Mouse (Mus musculus) hindbrain, embryonic 16.5 days (tissue): Measurements from ENCODE around the gene Pts. TPM values are rescaled to one million over a fixed set of nuclear protein-coding genes. Genes with fewer than 3 reads are reported as not detected.
A peak's percentile ranks its signal among the peaks of the same experiment; 100 is the strongest.

ENCODE experiments used
- ATAC-seq: fragments of 200-750 bp; cut with Nextera tagmentation; 2 replicates; pipeline ENCODE4 v1.8.0; 2017; ENCODE audit warnings: moderate TSS enrichment, moderate library complexity
- H3K27ac ChIP-seq: fragments of 300-500 bp; sonication (generic); 2 replicates; pipeline ENCODE4 v1.5.1; 2014; ENCODE audit warnings: low read depth, mild to moderate bottlenecking, control low read depth, low read length, moderate library complexity
- H3K27me3 ChIP-seq: fragments of 300-500 bp; sonication (generic); replicated peaks from 2 replicates; pipeline ENCODE4 v1.6.1; 2014; ENCODE audit warnings: low read length; ENCODE audit not compliant: control insufficient read depth, insufficient read depth
- H3K36me3 ChIP-seq: fragments of 300-500 bp; sonication (generic); 2 replicates; pipeline ENCODE4 v1.6.1; 2014; ENCODE audit warnings: mild to moderate bottlenecking, low read length, moderate library complexity, mixed read lengths; ENCODE audit not compliant: control insufficient read depth, insufficient read depth
- H3K4me1 ChIP-seq: fragments of 300-500 bp; sonication (generic); 2 replicates; pipeline ENCODE4 v1.6.1; 2014; ENCODE audit warnings: low read depth, low read length; ENCODE audit not compliant: control insufficient read depth, insufficient read depth
- H3K4me2 ChIP-seq: fragments of 300-500 bp; sonication (generic); 2 replicates; pipeline ENCODE4 v1.6.1; 2014; ENCODE audit warnings: mild to moderate bottlenecking, low read length, control low read depth, moderate library complexity
- H3K4me3 ChIP-seq: fragments of 300-500 bp; sonication (generic); 2 replicates; pipeline ENCODE4 v1.5.1; 2014; ENCODE audit warnings: mild to moderate bottlenecking, low read length, control low read depth, moderate library complexity
- H3K9ac ChIP-seq: fragments of 300-500 bp; sonication (generic); 2 replicates; pipeline ENCODE4 v1.6.1; 2014; ENCODE audit warnings: low read depth, mild to moderate bottlenecking, control low read depth, low read length, moderate library complexity
- H3K9me3 ChIP-seq: fragments of 300-500 bp; sonication (generic); 2 replicates; pipeline ENCODE4 v1.6.1; 2014; ENCODE audit warnings: mild to moderate bottlenecking, low read length, moderate library complexity; ENCODE audit not compliant: control insufficient read depth
- WGBS: fragments of 180-500 bp; shearing (Covaris S2); extraction: QIAGEN DNeasy Blood & Tissue Kit; methylation state at CpG from one replicate; pipeline ENCODE4 v1.1.7; 2014; 5-methylcytosine and 5-hydroxymethylcytosine counted together
- polyA plus RNA-seq: library from polyadenylated mRNA; unstranded; fragments of >200 nt; fragmentation: Nextera tagmentation; extraction: Ambion mirVana; gene quantifications from 2 replicates; pipeline ENCODE4 v1.2.1, GENCODE M21; 2015

Gene Pts
- 95.6 and 113 TPM in 2 replicates for polyA plus RNA-seq

DNA sequence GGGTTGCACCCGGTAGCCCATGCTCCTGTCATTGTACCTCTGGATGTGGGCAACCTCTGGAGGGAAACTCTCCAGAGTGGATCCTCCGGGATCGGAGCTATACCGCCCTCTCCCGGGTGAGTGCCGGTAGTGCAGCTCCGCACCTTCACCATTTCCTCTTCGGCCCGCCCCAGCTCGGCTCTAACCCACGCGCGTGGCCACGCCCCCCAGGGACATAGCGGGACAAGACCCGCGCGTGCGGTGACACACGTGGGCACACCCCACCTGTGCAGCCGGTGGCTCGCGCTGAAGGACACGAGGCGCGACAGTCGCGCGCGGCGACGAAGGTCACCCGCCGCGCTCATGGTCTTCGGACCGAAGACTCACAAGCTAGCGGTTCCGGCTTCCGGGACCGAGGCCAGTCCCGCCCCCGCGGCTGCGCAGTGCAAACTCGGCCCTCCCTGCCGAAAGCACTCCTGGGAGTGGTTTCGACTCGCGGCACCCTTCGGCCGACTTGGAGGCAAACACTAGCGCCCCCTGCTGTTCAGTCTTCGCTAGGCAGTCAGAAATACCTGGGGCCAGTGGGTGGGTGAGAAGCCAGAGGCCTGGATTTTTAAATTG, at the start of gene Pts:
Pts (minus strand) TSS at position 432 of the 600 bp plus-strand sequence.
- peak; percentile 99 for ATAC-seq
- no peaks in the 10 kb centered on the region for H3K36me3 ChIP-seq
- H3K4me3 ChIP-seq, result peak within 1 kb of the TSS; percentile 74
- peaks cover 10% of the 10 kb centered on the region for H3K4me1 ChIP-seq
- peak within 1 kb of the TSS; percentile 79 for H3K9ac ChIP-seq
- H3K27ac ChIP-seq, result peak within 1 kb of the TSS; percentile 87
- peak within 1 kb of the TSS; percentile 66 for H3K4me2 ChIP-seq
- no peaks in the 10 kb centered on the region for H3K9me3 ChIP-seq
- 1% methylated on average over 50 of the region's 54 CpGs for WGBS
- H3K27me3 ChIP-seq, result no peaks in the 10 kb centered on the region

DNA sequence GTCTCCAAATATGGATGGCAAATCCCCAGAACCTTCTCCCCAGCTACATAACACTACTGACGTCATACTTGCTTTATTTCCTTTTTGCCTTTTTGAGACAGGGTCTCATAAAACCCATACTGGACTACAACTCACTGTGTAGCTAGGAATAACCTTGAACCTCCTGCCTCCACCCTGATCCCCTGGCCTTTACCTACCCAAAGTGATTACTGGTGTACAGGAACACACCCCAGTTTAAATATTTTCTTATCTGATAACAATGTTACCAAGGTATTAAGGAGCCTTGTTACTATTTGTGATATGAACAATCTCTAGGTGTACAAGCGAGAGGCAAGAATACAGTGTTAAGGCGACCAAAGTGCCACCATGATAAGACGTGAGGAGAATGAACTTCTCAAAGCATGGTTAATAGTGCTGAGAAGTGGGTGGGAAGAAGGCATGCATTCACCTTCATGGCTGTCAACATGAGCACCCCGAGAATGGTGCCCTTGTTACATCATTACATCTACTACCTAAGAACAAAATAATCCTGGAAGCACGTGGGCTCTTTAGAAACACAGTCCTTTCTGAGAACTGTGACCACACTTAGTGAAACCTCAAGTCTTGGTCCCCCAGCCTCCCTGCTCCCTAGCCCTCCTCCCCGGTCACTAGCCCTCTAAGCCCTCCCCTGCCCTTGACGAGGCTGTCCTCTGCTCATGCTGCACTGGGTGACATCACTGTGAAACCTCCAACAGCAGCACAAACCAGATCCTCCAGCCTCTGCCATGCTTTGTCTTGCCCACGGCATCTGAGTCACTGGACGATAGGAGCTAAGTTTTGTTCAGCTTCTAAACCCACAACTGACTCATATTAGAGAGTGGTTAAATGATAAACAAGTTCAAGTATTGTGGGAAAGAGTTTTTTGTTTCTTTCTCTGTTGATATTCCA, 41.3 kb upstream of the Pts start:
- H3K9ac ChIP-seq, result no peak overlapping the region
- H3K4me2 ChIP-seq, result no peak overlapping the region
- 83% methylated on average over 10 of the region's 10 CpGs for WGBS
- no peaks in the 10 kb centered on the region for H3K4me1 ChIP-seq
- ATAC-seq, result no peak
- H3K27me3 ChIP-seq, result no peaks in the 10 kb centered on the region
- no peaks in the 10 kb centered on the region for H3K9me3 ChIP-seq
- H3K36me3 ChIP-seq, result no peaks in the 10 kb centered on the region
- no peak overlapping the region for H3K27ac ChIP-seq
- no peak overlapping the region for H3K4me3 ChIP-seq

DNA sequence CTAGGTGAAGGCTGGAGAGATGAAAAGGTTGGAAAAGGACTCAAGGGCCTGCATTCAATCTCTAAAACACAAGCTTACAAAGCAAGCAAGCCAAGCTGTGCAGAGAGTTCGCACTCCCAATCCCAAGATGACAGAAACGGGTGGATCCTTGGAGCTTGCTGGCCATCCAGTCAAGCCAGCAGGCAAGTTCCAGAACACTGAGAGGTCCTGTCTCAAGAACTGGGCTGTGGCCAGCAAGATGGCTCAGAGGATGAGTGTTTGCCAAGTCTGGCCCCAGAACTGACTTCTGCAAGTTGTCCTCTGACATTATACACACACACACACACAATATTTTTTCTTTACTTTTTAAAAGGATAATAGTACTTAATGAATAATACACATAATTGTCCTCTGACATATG, 39.4 kb upstream of the Pts start:
- no peaks in the 10 kb centered on the region for H3K4me1 ChIP-seq
- no peak for ATAC-seq
- no peak overlapping the region for H3K4me2 ChIP-seq
- no peaks in the 10 kb centered on the region for H3K36me3 ChIP-seq
- no peak overlapping the region for H3K27ac ChIP-seq
- H3K4me3 ChIP-seq, result no peak overlapping the region
- H3K9me3 ChIP-seq, result no peaks in the 10 kb centered on the region
- no peak overlapping the region for H3K9ac ChIP-seq
- H3K27me3 ChIP-seq, result no peaks in the 10 kb centered on the region
- WGBS, result 89% methylated on average over 2 of the region's 2 CpGs

DNA sequence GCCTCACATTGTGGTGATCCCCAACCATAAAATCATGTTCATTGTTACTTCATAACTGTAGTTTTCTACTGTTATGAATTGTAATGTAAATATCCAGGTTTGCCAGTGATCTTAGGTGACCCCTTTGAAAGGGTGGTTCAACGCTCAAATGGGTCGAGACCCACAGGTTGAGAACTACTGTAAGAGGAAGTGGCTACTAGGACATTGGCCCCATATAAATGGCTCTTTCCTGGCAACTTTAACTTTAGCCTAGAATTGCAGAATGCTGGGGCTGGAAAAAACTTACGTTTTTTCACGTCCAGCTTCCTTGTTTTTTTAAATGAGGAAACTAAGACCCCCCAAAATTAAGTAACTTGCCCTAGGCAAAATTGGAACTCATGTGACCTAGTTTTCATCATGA, 38.8 kb upstream of the Pts start:
- H3K4me1 ChIP-seq, result no peaks in the 10 kb centered on the region
- H3K36me3 ChIP-seq, result no peaks in the 10 kb centered on the region
- WGBS, result 92% methylated on average over 4 of the region's 4 CpGs
- H3K4me2 ChIP-seq, result no peak overlapping the region
- no peak overlapping the region for H3K9ac ChIP-seq
- no peaks in the 10 kb centered on the region for H3K27me3 ChIP-seq
- no peak overlapping the region for H3K27ac ChIP-seq
- H3K9me3 ChIP-seq, result no peaks in the 10 kb centered on the region
- ATAC-seq, result no peak
- no peak overlapping the region for H3K4me3 ChIP-seq

DNA sequence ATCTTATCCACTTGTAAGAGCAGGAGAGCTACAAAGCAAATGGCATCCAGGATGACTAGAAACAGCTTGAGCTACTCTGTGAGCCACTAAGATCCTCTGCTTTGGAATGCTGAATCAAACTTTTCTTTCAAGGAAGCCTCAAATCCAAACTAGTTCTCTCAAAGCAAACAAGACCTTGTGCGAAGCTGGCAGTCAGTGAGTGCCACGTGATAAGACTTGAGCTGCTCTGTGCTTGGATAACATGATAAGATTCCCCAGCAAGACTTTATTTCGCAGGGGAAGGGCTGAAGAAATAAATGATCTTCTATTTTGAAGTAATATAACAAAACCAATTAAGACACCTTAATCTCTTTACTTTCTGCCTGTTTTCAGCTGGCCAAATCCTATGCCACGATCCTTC, 37.4 kb upstream of the Pts start:
- no peaks in the 10 kb centered on the region for H3K36me3 ChIP-seq
- no peaks in the 10 kb centered on the region for H3K4me1 ChIP-seq
- H3K27ac ChIP-seq, result no peak overlapping the region
- 80% methylated on average over 4 of the region's 4 CpGs for WGBS
- H3K4me3 ChIP-seq, result no peak overlapping the region
- peaks cover 3% of the 10 kb centered on the region; the same call in 1 of the 2 replicates for H3K9me3 ChIP-seq
- H3K4me2 ChIP-seq, result no peak overlapping the region
- no peak overlapping the region for H3K9ac ChIP-seq
- no peak for ATAC-seq
- H3K27me3 ChIP-seq, result no peaks in the 10 kb centered on the region

DNA sequence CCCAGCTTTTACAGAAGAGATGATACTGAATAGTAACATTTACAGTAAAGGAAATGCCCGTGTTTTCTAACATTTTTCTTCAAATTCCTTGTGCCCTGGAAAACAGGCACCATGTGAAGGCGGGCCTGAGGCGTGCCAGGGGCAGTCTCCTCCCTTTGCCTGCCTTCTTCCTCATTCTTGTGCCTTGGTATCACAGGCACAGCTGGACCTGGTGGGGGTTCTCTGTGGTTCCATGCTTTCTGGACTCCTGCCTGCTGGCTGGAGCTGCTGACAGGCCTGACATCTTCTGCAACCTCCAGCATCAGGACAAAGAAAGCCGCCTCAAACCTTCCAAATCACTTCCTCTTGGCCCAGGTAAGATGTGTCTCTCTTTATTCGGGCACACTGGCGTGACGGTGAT, 36.6 kb upstream of the Pts start:
- Histone ChIP-seq H3K27me3 (no peaks in the 10 kb centered on the region), H3K9ac (no peak overlapping the region), H3K36me3 (no peaks in the 10 kb centered on the region), H3K27ac (no peak overlapping the region), H3K4me1 (no peaks in the 10 kb centered on the region), H3K9me3 (peaks cover 3% of the 10 kb centered on the region; the same call in 1 of the 2 replicates), H3K4me3 (no peak overlapping the region), H3K4me2 (no peak overlapping the region)
- 73% methylated on average over 7 of the region's 7 CpGs for WGBS
- ATAC-seq, result no peak

DNA sequence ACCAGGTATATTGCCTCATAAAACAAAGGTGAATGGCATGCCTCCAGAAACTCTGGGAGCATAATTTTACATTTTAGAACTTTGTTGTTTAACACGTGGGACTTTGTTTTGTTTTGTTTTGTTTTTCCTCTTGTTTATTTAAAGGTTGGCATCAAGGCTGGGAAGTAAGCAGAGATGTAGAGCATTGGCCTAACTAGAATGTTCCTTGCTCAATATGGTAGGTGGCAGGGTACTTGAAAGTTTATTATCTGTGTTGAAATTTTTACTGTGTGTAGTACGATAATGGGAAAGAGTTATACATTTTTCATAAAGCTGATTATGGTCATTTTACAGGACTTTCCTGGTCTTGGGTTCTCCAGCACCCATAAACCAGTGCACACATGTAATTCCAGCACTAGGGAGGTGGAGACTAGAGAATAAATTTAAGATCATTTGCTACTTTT, 33.4 kb upstream of the Pts start:
- no peaks in the 10 kb centered on the region for H3K4me1 ChIP-seq
- WGBS, result 90% methylated on average over 2 of the region's 2 CpGs

DNA sequence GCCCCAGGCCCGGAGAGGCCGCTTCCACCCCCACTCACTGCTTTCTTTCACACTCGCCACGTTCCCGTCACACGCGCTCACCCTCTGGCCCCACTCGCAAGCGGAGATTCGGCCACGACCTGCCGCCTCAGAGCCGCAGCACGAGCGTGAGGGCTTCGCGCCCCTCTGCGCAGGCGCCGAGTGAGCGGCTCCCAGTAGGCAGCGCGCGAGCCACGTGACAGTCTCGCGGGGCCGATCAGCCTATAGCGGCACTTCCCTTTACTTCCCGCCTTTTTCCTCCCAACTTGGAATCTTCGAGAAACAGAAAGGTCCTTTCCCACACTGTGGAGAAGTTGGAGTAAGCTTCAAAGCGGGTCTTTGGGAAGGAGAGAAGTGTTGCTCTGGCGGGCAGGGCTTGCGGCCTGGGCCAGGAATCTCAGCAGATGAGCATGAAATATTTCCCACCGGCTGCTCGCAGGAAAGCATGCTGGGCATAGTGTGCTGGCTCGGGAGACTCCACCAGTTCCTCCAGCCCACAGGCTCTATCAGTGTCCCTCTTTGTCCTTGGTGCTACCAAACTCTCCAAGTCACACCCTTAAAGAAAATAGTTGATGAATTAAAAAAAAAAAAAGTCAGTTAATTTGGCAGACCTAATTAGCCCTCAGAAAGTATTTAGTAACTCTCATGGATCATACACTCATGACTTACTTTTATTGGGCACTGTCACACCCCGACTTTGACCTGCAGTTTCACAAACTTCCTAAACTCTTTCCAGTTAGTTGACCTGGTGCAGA, 32.8 kb upstream of the Pts start, which contains the start of gene Tex12:
Tex12 (minus strand) TSS at position 181 of the 773 bp plus-strand sequence.
- no peak within 1 kb of the TSS for H3K9ac ChIP-seq
- H3K4me1 ChIP-seq, result no peaks in the 10 kb centered on the region
- no peak for ATAC-seq
- 89% methylated on average over 38 of the region's 38 CpGs for WGBS
- H3K36me3 ChIP-seq, result no peaks in the 10 kb centered on the region
- H3K4me2 ChIP-seq, result no peak within 1 kb of the TSS
- H3K27me3 ChIP-seq, result no peaks in the 10 kb centered on the region
- H3K4me3 ChIP-seq, result no peak within 1 kb of the TSS
- H3K9me3 ChIP-seq, result peaks cover 3% of the 10 kb centered on the region; the same call in 1 of the 2 replicates
- H3K27ac ChIP-seq, result no peak within 1 kb of the TSS

More for the DNA sequence above, 33.4 kb upstream of the Pts start:
- ATAC-seq, result no peak
- Histone ChIP-seq H3K27me3 (no peaks in the 10 kb centered on the region), H3K36me3 (no peaks in the 10 kb centered on the region), H3K4me2 (no peak overlapping the region), H3K9me3 (peaks cover 3% of the 10 kb centered on the region; the same call in 1 of the 2 replicates), H3K27ac (no peak overlapping the region), H3K9ac (no peak overlapping the region), H3K4me3 (no peak overlapping the region)
